Mouse (Mus musculus) testis, adult 2 months (tissue): Measurements from ENCODE around the gene Ighmbp2.

ENCODE experiments used
- CTCF ChIP-seq: fragments of 200-500 bp; IDR thresholded peaks from 2 replicates; pipeline ENCODE4 v1.5.1; 2012; ENCODE audit warnings: low read depth, mild to moderate bottlenecking, inconsistent platforms, low read length, moderate library complexity; ENCODE audit not compliant: control insufficient read depth, insufficient read depth, insufficient replicate concordance
- POLR2A ChIP-seq: fragments of 200-500 bp; IDR thresholded peaks from 2 replicates; pipeline ENCODE4 v1.6.1; 2012; ENCODE audit warnings: low read depth, mild to moderate bottlenecking, inconsistent platforms, low read length, moderate library complexity; ENCODE audit not compliant: control insufficient read depth

GRCm38 (mm10) chr19:3292993-3293392, 10.2 kb upstream of the Ighmbp2 start:
- TF ChIP-seq CTCF = no peak
- no peak for TF ChIP-seq POLR2A
